Mouse (Mus musculus): Measurements from ENCODE around the gene Ccr1.

DNA sequence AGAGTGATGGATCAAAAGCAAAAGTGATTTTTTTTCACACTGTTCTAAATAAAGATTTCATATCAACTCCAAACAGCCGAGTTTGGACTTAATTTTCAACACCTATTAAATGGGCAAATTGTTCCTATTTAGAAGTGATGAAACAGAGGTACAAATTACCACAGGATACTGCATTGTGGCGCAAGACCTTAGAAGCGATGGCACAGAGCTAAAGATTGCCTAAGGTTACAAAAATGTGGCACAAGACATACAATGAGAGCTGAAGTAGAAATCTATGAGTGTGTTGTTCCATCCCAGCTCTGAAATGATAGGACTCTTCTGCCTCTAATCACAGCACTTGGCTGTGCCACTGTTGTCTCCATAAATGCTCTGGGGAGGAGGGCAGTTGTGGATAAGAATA is 3.7 kb downstream of the Ccr1 start:
- TF ChIP-seq POLR2A (IDR thresholded peaks at IDR 0.05; ENCODE audit: borderline replicate concordance, low read depth, low read length), result no peak
- TF ChIP-seq CTCF (IDR thresholded peaks at IDR 0.05; ENCODE audit: low read depth, low read length), result no peak
